Mouse (Mus musculus) layer of hippocampus, postnatal 36 days (tissue): ENCODE measurements around the gene Zfp423. TPM values are rescaled to one million over a fixed set of nuclear protein-coding genes. Genes with fewer than 3 reads are reported as not detected.
A peak's percentile ranks its signal among the peaks of the same experiment; 100 is the strongest.

ENCODE experiments used
- DNase-seq, 2 experiments: peaks; one replicate each; pipeline ENCODE4 v3.0.0; 2022
- total RNA-seq, 2 experiments: library from RNA; stranded (reverse); gene quantifications; 2 replicates each; pipeline ENCODE4 v1.2.3; 2021

Zfp423 gene
- total RNA-seq, 2 experiments from 2014 or later = 32.0 to 32.5 TPM

GRCm38 (mm10) chr8:87742016-87742415 is 217.4 kb downstream of the Zfp423 start:
- peak in 1 of 2 experiments; percentile 9 for DNase-seq

DNA sequence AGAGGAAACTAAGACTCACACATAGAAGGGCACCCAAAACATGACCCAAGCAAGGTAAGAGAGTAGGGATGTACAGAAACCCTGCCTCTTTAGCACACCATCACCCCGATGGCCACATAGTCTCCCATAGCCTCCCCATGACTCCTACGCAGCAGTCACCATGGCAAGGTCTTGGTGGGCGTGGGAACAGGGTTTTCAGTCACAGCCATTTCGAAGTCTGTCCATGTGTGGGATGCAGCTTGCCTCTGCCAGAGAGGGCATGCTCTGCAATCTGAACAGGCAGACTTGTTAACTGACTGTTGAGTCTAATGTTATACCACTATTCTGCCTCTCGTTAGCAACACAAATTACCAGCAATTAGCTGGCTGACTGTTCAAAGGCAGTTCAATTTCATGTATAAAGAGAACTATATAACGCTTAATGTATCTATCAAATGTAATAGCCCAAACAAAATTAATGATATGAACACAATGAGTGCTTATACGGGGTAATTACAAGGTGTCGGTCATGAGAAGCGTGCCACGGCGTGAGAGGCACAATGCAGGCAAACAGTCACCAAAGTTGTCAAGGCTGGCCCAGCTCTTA is 218.4 kb downstream of the Zfp423 start:
- no peak for DNase-seq

GRCm38 (mm10) chr8:87737900-87738299 is 221.5 kb downstream of the Zfp423 start:
- DNase-seq = peak in 1 of 2 experiments; percentile 24

DNA sequence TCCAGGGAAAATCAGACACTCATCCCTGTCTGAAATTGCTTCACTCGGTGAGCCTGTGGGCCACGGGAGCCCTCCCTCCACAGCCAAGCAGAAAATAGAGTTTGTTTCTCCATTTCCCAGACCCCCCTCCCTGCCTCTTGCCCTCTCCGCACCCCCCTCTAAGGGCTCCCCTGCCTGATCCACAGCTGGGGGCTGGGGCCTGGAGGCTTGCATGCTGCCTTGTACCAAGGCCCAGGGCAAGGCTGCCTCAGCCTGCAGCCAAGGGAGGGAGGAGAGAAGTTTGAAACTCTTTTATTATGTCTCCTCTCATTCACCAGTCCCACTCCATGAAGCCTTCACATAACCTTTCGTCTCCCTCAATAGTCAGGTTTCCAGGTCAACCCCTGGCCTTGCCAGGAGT is 224.5 kb downstream of the Zfp423 start:
- no peak for DNase-seq

- DNase-seq = no peak
Observed at GRCm38 (mm10) chr8:87734496-87734895, 224.9 kb downstream of the Zfp423 start.

DNA sequence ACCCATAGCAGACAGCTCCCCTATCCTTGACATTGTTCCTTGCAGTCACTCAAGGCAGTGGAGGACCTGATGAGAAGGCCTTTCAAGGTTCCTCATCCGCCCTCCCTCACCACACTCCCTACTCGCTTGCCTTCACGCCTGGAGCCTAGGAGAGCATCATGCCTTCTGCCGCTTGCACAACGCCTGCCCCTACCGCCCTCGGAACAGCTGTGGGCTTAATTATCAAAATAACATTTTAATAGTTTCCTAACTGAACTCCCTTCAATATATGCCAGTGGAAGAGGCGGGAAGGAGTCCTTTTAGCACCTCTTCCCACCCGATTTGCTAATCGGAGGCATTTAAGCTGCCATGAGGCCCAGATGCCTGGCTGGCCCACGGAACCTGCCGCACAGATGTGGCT is 228.3 kb downstream of the Zfp423 start:
- peak; percentile 33 to 42 for DNase-seq

DNA sequence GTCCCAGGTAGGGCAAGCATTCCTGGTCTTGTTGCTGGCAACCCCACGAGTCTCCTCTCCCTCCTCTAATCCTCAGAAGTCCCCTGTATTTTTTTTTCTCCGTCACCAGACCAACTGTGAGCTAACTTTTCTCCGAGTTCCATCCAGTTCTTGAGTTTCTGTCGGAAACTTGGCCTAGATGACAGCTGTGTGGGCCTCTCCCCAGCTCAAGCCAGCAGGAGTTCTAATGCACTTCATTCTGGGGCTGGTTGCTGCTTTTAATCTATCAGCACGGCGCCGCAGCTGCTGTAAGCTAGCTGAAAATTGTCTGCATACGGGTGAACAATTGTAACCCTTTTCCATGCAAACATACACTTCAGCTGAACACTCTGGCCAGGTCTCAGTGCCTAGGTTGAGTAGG is 236.4 kb downstream of the Zfp423 start:
- DNase-seq = no peak

GRCm38 (mm10) chr8:87719137-87719815 is 240.1 kb downstream of the Zfp423 start:
- no peak for DNase-seq

DNA sequence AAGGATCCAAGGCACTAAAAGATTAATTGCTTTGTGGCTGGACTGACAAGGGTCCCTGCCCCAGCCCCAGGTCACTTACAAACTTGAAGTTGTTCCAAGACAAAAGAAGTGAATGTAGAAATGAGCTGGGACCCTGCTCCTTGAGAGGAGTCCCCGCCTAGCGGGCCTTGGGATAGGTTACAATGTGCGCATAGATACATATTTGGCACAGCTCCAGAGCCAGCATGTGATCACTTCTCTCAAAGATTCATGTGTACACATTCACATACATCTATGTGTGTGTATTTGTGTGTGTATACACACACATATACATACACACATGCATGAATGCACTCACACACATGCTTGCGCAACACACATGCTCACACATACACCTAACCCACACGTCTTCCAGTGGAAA is 241.9 kb downstream of the Zfp423 start:
- DNase-seq = no peak

DNA sequence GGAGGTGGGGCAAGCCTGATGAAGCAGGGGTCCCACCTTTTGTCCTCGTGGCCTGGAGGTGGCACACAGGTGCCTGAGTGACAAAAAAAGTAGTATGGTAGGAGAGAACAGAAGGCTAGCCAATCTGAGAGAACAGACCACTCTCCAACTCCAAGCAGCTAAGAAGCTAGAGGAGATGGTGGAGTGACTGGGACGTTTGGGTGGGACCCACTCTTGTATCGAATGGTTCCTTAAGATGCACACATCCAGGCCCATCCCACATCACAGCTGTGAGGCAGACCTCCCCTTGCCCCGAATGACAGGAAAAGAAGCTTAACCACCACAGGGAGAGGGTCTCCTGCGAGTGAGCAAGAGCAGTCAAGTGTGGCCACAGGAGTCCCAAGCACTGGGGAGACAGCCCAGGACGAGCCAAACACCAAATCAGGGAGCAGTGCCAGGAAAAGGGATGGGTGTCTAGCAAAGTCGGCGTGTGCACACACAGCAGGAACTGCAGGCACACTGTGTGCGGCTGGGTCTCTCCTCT is 242.6 kb downstream of the Zfp423 start:
- DNase-seq = no peak

GRCm38 (mm10) chr8:87715731-87716682 is 243.4 kb downstream of the Zfp423 start:
- DNase-seq = peak; percentile 67 to 69

DNA sequence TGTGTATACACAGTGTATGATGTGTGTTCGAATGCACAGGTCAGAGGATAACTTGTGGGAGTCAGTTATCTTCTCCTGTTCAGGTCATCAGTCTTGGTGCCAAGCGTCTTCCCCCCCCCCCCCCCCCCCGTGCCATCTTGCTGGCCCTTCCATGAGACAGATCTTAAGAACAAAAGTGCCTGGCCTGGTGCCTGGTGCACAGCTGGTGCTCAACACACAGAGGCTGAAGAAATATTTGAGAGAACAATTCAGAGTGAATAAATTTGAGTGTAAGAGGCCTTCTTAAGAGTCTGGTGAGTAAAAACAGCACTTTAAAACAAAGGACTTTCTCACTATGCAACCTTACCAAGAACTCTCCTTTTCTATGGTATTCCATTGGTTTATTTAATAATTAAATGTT is 245.4 kb downstream of the Zfp423 start:
- DNase-seq = no peak

- no peak for DNase-seq
Observed at GRCm38 (mm10) chr8:87711955-87712354, 247.4 kb downstream of the Zfp423 start.

DNA sequence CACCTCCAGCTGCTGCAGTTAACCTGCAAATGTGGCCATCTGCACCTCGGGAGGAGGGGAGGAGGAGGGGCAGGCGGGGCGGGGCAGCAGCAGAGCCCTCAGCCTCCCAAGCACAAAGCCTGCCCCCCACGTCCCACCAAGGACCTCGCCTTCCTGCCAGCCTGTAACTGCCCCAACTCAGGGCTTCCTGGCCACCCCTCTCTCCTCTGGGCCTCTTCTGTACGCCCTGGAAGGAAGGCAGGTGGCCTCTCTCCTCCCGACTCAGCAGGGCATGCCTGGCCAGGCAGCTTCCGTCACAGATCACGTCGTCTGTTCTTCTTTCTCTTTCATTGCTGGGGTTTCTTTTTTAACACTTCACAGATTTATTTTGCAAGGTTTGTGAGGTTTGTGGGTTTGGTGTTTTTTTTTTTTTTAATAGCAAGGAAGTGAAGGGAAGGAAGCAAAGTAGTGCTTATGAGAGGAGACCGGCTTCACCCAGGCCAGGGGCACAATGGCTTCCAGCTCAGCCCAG is 251.2 kb downstream of the Zfp423 start:
- no peak for DNase-seq

DNA sequence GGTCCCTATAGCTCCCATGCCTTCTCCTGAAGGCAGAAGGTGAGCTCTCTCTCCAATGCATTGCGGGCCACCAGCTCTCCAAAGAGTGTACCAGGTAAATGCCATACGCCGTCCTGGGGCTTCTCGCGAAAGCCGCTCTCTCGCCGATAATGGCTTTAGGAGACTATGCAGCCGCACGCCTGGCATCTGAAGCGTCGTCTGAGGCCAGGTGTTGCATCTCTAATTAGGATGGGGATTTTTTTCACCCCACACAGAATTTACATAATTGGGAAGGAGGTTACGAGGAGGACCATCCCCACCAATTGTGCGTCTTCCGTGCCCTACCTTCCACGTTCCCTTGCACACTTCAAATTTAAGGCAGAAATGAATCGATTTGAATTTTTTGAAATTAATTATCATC is 252.2 kb downstream of the Zfp423 start:
- no peak for DNase-seq

- DNase-seq = no peak
Observed at GRCm38 (mm10) chr8:87704756-87705155, 254.6 kb downstream of the Zfp423 start.

GRCm38 (mm10) chr8:87702790-87703311 is 256.5 kb downstream of the Zfp423 start:
- peak; percentile 34 to 37 for DNase-seq

DNA sequence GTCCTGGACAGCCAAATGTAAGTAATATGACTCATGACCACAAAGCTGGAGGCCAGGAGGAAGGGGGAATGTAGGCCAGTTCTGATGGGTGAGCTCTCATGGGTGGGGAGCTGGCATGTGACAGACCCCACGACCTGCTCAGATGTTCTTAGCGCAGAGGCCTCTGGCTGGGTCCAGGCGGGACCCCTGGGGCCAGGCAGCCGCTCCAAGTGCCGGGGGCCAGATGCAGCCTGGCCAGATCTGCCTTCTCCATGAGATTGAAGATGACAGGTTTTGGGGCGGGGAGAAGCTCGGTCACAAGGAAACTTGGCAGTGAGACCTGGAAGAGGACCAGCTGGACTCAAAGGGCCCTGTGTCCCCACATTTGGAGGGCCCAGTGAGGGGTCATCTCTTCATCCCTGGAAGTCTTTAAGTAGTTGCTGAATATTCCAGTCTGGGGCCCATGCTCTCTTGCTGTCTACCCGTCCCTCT is 257.3 kb downstream of the Zfp423 start:
- peak; percentile 19 to 33 for DNase-seq

GRCm38 (mm10) chr8:87701583-87701982 is 257.8 kb downstream of the Zfp423 start:
- no peak for DNase-seq

DNA sequence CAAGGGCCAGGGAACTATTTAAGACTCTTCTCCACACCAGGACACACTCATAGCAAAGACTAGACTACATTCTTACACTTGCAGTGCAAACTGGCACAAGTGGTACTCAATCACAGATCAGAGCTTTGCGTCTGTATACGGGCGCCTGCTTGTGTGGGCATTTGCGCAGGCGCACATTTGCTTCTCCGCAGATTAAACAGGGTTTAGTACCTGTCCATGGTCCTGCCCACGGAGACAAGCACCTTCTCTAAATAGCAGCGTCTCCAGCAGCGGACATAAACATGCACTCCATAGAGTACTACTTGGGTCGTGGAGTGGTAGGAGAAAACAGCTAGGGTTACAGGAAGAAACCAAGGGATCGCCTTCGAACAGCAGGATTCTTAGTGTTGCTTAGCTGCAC is 259.1 kb downstream of the Zfp423 start:
- no peak for DNase-seq

DNA sequence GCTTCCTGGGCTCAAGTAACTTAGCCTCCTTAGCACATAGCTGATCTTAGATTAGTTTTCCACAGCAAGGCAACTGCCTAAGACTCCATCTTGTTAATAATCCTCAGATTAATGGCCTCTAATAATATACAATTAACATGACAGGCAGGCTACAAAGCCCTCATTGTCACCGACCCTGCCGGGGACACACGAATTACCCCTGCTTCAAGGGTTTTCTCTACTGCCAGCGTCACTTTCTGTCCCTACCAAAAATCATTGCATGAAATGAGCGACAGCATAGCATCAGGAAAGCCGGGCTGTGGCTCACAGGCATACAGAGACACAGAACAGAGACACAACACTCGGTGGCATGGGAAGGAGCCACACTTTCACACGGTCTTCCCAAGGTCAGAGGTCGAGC is 262.3 kb downstream of the Zfp423 start:
- no peak for DNase-seq

DNA sequence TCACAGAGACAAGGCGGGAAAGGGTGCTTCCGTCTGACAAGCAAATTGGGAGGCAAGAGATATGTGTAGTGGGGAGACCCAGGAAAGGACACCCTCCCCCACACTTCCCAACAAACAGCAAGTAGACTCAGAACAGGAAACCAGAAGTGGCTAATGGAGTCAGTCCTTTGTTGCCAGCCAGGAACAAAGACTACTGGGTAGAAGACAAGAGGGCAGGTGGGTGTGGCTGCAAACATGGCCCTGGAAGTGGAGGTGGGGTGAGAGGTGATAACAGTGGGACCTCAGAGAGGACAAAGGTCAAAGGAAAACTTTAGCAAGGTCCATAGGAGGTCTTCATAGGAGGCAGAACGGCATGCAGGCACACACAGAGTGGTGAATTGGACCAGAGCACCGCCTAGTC is 265.7 kb downstream of the Zfp423 start:
- DNase-seq = no peak
